Mouse (Mus musculus): ENCODE results near the gene Abt1.

Abt1 gene

DNA sequence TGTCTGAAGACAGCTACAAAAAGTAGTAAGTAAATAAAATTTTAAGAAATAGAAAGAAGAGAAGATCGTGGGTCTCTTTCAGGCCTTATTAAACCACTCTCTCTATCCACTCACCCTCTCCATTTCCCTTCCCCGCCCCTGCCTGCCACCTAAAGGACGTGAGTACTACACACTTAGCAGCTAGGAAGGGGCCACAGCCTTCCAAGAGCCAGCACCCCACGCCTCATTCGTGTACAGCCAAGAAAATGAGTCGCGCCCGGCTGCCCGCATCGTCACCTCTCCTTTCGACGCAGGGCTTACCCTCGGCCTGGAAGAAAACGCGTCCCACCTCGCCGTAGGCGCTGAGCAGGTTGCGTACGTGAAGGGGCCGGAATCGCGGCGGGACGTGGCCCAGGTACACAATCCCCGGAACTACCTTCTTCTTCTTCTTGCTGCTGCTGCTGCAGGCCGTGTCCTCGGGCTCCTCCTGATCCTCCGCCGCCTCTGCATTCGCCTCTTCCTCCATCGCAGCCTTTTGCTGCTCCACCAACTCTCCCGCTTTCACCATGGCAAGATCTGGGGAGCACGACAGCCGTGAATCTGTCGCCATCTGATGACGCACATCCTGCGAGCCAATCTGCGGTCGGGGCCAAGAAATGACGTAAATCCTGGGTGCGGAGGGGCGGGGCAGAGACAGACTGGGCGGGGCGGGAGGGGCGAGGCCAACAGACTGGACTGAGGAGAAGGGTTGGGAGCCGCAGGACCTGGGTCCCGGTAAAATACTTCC lies at the start of gene Abt1:
TSS of gene Abt1 (minus strand) at position 581 of the 766 bp plus-strand sequence.
- DNase-seq (ENCODE audit: extremely low read depth, low read depth), result peak; percentile 87

DNA sequence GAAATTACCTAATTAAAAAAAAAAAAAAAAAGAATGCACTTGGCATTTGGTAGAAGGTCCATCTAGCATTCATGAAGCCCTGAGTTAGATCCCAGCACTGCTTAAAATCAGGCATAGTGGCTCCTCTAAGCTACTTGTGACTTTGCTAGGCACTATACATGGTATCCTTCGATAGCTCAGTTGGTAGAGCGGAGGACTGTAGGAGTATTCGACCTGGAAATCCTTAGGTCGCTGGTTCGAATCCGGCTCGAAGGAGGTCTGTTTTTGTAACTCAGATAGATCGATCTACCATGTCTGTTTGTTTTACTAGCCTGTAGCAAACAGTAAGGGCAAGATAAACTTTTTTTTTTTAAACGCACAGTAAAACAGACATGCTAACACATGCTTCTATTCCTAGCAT lies 43.2 kb upstream of the Abt1 start:
- DNase-seq (ENCODE audit: extremely low read depth, low read depth), result peak; percentile 82

DNA sequence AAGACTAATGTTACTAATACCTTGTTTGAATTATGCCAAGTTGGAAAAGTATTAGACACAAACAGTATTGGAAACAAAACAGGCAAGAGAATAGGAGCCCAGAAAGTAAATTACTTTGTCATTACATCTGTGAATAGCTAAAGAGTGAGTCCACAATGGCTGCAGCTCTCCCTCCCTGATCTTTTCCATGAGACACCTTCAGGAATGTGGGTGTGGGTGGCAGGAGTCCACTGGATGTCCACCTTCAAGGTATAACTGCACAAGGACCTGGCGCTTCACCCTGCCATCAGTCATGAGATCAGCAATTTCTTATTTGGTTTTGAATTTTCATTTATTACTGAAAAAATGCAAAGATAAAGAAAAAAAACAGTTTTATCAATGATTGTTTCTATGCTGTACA lies 42.6 kb upstream of the Abt1 start:
- DNase-seq (ENCODE audit: extremely low read depth, low read depth), result no peak

DNA sequence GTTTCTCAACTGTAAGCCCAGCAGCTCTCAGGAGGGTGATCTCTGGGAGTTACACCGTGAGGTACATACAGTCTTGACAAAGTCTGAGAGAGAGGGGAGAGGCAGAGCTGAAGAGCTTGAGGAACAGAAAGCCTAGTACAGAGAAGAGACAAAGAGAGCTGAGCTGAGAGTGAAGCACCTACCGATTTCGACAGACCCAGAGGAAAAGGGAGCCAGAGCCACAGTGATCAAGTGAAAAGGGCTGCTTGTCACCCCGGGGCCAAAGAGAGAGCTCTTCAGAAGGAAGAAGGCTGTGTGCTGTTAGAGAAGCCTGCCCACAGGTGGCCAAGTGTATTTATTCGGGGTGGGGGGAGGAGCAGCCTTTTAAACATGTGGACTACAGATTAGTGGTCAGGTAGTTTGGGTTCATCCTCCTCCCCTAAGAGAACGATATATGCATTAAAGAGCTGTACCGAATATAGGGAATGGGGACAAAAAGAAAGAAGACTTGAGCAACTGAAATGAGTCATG lies 42.0 kb upstream of the Abt1 start, which contains the start of gene Btn1a1:
TSS of gene Btn1a1 (minus strand) at position 302 of the 510 bp plus-strand sequence.
- no peak for DNase-seq (ENCODE audit: extremely low read depth, low read depth)

DNA sequence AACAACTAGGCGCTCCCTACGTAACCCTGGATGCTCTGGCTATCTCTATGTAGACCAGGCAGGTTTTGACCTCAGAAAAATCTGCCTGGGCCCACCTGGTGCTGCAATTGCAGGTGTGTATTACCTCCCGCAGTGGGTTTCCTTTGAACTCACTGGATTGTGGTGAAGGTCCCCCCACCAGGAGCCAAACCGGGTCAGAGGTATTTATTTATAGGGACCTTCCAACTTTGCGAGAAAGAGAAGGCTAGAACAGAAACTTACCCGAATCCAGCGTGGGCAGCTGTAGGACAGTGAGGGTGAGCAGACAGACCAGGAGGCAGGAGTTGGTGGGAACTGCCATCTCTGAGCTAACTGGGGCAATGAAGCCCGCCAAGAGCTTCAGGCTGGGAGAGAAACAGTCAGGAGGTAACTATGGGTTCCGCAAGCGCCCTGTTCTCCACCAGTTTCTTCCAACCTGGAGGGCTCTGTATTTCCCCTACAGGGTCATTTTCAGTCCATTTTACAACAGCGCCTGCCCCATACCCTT lies 41.2 kb upstream of the Abt1 start:
- DNase-seq (ENCODE audit: extremely low read depth, low read depth), result no peak

DNA sequence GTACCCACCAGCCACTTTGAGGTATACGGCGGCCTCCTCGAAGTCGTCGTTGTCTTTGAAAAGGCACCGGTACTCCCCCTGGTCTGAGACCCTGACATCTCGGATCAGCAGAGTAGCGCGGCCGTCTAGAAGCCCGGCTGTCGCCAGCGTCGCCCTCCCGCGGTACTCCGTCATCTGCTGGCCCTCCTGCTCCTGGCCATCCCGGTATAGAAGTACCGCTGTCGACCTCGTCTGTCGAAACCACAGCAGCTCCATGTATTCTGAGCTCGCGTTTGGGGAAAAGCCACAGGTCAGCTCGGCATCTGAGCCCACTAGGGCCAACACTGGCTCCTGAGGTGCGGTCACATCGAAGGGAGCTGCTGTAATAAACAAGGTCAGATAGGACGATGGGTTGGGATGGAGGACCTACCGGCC lies 40.6 kb upstream of the Abt1 start:
- no peak for DNase-seq (ENCODE audit: extremely low read depth, low read depth)

DNA sequence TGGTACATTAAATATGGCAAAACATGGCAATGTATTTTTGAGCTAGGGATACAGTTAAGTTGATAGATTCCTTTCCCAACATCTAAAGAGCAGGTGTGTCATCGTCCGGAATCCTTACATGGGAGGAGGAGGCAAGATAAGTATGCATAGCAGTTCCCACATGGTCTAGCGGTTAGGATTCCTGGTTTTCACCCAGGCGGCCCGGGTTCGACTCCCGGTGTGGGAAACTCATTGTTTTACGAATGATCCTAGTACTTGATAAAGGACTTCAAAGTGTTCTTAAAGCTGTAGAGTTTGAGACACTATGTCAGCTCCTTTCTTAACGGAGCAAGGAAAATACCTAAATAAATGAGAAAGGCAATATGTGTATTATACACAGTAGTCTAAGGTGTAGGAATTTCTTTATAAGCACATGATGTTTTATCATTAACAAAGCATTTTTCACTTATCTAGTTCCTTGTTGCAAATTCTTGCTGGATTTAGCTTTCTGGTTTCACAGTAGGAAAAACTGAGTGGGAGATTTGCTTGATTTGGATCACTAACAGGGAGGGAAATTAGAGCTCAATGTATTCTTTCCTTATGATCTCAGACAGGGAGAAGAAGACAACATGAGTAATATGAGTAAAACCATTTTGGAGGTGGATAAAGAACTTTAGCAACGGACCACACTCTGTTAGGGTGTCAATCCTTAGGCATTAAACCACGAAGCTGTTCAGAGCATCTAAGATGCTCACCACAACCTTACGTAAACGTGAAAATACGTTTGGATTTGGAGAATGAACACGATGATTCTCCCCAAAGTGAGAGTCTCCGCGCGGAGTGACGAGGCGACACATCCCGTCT lies 39.9 kb upstream of the Abt1 start:
- peak; percentile 82 for DNase-seq (ENCODE audit: extremely low read depth, low read depth)

DNA sequence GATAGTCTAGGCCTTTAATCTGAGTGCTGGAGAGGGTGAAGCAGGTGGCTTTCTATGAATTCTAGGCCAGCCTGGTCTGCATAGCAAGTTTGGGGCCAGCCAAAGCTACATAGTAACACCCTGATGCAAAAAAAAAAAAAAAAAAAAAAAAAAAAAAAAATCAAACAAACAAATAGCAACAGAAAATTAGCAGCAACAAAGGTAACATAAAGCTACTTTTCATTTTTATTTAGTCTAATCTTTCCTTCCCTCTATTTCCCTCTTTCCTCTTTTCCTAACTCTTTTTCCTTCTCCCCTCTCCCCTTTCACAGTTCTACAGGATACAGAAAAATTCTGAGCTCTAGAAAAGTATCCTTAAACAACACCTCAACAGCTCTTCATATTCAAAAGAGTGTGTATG lies 39.0 kb upstream of the Abt1 start:
- no peak for DNase-seq (ENCODE audit: extremely low read depth, low read depth)

DNA sequence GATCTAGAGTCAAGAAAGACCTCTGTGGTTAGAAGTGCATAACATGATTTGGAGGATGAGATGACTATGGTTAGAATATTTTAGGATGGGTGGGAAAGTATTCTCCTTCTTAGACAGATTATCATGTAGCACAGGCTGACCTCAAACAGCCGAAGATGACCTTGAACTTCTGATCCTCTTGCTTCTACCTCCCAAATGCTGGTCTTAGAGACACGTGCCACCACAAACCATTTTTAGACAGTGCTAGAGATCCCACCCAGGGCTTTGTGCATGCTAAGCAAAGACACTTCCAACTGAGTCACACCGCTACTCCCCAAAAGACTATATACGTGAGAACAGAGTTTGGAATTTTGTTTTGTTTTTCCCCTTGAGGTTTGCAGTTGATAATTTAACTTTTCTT lies 38.4 kb upstream of the Abt1 start:
- no peak for DNase-seq (ENCODE audit: extremely low read depth, low read depth)

DNA sequence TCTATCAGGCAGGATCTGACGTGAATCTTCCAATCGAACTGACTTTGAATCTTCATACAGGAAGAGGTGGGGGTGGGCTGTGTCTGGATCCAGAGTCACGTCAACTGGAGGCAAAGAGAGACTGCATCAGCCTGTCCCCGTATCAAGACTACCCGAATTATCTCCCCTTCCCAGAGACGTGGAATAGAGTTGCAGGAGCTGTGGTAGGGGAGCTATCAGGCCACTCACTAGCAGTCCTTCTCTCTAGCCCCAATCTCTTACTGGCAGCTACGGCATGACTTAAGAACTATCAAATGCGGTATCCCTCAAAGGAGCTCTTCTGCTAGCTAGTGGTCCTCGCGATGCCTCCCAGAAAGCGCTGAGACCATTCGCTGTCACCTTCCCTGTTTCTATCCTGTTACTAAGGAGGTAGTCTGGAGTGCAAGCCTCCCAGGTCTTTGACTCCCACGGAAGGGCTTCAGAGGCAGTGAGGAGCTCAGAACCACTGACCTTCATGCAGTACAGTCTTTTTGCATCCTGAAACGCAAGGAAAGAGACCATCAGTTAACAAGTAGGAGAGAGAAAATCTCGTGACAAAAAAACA lies 35.7 kb upstream of the Abt1 start:
- peak; percentile 91 for DNase-seq (ENCODE audit: extremely low read depth, low read depth)

DNA sequence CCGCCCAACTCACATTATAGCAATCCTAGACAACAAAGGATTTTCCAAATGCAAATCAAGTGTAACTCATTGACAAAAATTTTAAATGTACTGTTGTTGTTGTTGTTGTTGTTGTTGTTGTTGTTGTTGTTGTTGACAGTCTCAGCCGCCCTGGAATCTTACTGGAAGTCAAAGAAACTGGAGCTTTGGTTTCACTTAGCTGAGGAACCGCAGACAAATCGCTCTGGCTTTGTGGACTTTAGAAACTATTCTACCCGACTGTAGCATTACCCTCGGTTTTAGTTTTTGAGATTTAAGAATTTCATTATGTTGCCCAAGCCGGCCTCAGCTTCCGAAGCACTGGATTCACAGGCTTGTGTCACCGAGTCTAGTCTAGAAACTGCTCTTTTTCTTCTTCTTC lies 30.3 kb upstream of the Abt1 start:
- DNase-seq (ENCODE audit: extremely low read depth, low read depth), result no peak

DNA sequence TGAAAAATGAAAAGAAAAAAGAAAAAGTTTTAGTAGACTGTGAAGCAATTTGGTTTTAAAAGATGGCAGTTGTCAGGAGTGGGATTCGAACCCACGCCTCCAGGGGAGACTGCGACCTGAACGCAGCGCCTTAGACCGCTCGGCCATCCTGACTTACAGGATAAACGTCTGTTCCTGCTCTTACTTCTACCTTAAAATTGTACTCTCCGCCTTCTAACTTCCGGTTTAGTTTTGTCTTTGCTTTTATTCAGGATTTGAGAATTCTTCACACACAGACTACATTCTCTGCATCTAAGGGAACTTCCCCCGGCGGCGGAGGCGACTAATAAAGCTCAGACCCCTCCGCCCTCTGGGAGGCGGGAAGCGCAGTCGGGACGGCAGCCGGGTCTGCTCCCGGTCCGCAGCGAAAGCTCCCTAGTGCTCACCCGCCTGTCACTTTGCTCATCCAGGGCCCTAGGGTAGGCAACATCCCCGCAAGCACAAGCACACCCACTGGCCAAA lies 29.7 kb upstream of the Abt1 start:
- no peak for DNase-seq (ENCODE audit: extremely low read depth, low read depth)

DNA sequence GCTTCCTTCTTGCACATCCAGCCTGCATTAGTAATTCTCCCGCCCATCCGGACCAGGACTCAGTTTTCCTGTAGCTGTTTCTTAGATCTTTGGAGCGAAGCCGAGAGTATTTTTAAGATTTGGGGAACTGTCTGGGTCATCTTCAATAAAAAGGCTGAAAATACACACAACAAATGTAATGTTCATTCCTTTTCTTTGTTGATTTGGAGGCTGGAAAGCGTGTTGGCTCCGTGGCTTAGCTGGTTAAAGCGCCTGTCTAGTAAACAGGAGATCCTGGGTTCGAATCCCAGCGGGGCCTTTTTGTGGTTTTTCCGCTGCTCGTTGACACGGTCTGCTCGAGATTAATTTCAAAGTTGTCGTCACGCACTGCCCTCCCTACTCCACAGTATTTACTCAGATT lies 26.7 kb upstream of the Abt1 start:
- DNase-seq (ENCODE audit: extremely low read depth, low read depth), result peak; percentile 74

DNA sequence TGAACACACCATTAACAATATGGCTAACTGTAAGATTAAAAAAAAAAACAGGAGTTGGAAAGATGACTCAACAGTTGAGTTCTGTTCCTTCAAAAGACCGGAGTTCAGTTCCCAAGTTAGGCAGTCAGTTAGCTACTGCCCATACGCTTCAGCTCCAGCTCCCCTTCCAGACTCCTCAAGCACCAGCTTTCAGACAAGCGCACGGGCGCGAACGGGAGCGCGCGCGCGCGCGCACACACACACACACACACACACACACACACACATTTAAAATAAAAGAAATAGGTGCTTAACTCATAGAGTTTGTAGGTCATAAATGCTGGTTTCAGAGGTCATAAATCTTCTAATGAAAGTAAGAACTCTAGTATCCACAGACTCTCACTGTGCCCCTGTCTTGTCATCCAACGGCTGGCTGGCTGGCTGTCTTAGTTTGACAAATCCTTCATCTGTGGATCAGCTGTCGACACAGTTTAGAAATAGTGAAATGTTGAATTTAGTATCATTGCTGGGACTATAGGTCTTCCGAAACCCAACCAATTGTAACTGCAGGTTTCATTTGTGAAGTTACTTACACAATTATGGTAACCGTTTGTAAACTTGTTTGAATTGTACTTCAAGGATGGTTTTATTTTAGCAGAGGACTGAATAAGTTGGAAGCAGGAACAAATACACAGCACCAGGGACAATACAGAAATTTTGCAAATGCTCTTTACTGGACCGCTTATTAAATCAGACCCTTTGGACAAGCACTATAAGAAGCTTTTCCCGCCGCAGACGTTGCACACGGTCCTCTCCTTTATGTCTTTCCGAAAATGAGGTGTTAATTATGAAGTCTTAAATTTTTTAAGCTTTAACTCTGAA lies 25.8 kb upstream of the Abt1 start:
- peak; percentile 96 for DNase-seq (ENCODE audit: extremely low read depth, low read depth)

DNA sequence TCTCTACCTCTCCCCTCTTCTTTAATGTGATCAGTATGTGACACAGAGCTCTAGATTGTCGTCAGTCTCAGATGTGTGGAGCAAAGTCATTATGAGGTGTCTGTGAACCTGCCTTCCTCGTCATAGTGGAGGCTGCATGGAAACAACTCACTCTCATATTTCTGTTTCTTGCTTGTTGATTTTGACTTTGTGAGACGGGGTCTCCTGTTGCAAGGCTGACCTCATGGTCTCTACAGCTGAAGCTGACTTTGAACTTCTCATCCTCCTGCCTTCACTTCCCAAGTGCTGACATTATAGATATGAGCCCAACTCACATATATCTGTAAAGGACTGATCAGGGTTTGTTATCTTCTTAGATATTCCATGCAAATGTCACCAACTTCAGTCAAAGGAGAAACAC lies 25.1 kb upstream of the Abt1 start:
- DNase-seq (ENCODE audit: extremely low read depth, low read depth), result no peak

DNA sequence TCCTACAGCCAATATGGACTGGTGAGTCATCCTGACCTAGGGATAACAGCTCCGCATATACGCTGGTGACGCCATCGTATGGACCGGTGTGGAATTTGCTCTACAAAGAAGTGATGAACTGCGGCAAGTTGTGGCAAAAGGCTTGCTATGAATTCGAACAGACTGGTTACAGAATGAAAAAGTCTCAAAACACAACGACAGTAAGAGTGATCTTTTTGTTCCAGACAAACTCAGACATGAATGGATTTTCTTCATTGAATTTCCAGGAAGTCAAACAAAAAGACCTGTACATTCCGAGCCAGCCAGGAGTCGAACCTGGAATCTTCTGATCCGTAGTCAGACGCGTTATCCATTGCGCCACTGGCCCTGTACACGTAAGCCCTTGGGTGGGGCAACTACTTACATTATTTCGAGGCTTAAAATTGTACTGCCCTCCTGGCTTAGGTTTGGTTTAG lies 22.9 kb upstream of the Abt1 start:
- no peak for DNase-seq (ENCODE audit: extremely low read depth, low read depth)

DNA sequence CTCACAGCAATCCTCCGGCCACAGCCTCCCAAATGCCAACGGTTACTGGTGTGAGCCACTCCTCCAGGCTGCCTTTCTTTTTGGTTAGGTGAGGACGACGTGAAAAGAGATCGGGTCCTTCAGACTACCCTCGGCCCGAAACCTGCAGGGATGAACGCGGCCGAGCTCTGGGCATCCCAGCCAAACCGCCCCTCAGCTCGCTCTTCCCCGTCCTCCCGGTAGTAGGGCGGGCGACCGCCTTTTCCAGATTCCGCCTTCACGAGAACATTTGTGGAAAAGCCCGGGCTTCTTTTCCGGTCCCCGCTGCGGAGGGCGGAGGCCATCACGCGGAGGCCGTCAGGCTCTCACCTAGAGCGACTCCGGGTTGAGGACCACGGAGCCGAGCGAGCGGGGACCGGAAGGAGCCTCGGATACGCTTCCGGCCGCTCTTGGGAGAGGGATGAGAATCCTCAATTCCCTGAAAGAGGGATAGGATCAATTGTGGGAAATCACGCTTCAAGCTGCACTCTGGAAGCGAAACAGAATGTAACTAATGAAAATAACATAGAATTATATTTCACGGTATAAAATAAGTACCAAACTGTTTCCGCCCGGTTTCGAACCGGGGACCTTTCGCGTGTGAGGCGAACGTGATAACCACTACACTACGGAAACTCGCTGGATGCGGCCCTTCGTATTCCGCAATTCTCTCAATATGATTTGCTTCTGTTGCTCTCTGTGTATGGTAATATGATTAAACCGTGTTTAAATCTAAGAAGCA lies 22.1 kb upstream of the Abt1 start:
- no peak for DNase-seq (ENCODE audit: extremely low read depth, low read depth)

DNA sequence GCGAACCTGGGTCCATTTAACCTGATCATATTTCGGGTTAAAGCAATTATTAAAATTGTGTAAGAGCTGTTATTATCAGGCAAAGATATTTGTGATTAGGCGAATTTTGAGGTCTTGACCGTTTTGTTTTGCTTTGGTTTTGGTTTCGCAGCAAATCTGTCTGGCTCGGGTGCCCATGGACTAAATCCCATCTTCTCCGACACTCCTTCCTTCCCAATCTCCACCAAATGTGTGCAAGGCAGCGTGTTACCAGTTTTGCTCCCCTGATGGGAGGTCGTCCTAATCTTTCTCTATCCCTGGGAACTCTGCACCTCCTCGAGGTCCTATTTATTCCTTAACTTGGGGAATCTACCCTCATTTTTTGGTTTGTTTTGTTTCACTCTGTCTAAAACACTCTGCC lies 21.5 kb upstream of the Abt1 start:
- no peak for DNase-seq (ENCODE audit: extremely low read depth, low read depth)

DNA sequence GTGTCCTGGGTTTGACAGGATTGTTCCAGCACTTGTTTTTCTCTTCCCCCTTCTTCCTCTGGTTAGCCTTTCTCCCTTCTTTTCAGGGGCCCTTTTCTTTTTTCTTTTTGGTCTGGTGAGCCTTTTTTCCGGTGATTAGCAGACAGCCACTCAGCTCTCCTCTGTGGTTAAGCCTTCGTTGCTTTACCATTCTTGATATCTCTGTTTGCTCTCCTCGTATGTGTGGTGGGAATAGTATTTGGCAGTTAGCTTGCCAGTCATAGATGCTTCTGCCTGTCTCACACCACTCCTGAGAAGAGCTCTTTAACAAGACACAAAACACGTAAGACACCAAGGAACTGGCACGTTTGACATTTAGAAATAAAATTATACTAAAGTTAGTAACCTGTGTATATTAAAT lies 20.8 kb upstream of the Abt1 start:
- no peak for DNase-seq (ENCODE audit: extremely low read depth, low read depth)

DNA sequence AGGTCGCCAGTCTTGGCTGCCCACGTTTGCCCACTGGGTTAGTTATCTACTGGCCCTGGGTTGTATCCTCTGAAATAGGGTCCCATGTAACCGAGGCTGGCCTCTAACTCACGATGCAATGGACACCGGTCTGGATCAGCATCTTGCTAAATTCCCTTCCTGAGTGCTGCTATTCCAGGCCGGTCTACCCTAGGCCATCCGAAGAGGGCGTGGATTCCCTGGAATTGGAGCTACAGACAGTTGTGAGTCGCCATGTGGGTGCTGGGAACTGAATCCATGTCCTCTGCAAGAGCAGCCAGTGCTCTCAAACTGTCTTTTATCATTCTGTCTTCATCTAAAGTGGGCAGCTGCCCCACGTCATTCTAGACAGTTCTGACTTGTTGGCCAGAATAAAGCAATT lies 16.2 kb upstream of the Abt1 start:
- DNase-seq (ENCODE audit: extremely low read depth, low read depth), result no peak
